Mouse (Mus musculus) midbrain, embryonic 16.5 days (tissue): ENCODE measurements around the gene Fam210b. TPM values are rescaled to one million over a fixed set of nuclear protein-coding genes. Genes with fewer than 3 reads are reported as not detected.

Experiments used
- ATAC-seq: fragments of 200-750 bp; cut with Nextera tagmentation; 2 replicates; pipeline ENCODE4 v1.8.0; 2017; ENCODE audit warnings: moderate TSS enrichment
- H3K27ac ChIP-seq: fragments of 300-500 bp; sonication (generic); 2 replicates; pipeline ENCODE4 v1.5.1; 2014; ENCODE audit warnings: mild to moderate bottlenecking, low read length, mixed read lengths
- H3K27me3 ChIP-seq: fragments of 300-500 bp; sonication (generic); 2 replicates; pipeline ENCODE4 v1.6.1; 2014; ENCODE audit warnings: low read depth, low read length, mixed read lengths; ENCODE audit not compliant: control insufficient read depth, insufficient read depth
- H3K36me3 ChIP-seq: fragments of 300-500 bp; sonication (generic); 2 replicates; pipeline ENCODE4 v1.6.1; 2014; ENCODE audit warnings: mild to moderate bottlenecking, low read length, moderate library complexity, mixed read lengths; ENCODE audit not compliant: control insufficient read depth, insufficient read depth
- H3K4me1 ChIP-seq: fragments of 300-500 bp; sonication (generic); 2 replicates; pipeline ENCODE4 v1.6.1; 2014; ENCODE audit warnings: mild to moderate bottlenecking, low read length, mixed read lengths; ENCODE audit not compliant: control insufficient read depth, insufficient read depth
- H3K4me2 ChIP-seq: fragments of 300-500 bp; sonication (generic); 2 replicates; pipeline ENCODE4 v1.6.1; 2014; ENCODE audit warnings: mild to moderate bottlenecking, low read length, mixed read lengths
- H3K4me3 ChIP-seq: fragments of 300-500 bp; sonication (generic); 2 replicates; pipeline ENCODE4 v1.5.1; 2014; ENCODE audit warnings: low read depth, mild to moderate bottlenecking, low read length, moderate library complexity, mixed read lengths
- H3K9ac ChIP-seq: fragments of 300-500 bp; sonication (generic); 2 replicates; pipeline ENCODE4 v1.6.1; 2014; ENCODE audit warnings: low read depth, low read length, mixed read lengths
- H3K9me3 ChIP-seq: fragments of 300-500 bp; sonication (generic); replicated peaks from 2 replicates; pipeline ENCODE4 v1.6.1; 2014; ENCODE audit warnings: mild to moderate bottlenecking, low read length, mixed read lengths; ENCODE audit not compliant: control insufficient read depth, poor library complexity, severe bottlenecking
- WGBS: fragments of 180-500 bp; shearing (Covaris S2); extraction: QIAGEN DNeasy Blood & Tissue Kit; methylation state at CpG from one replicate; pipeline ENCODE4 v1.1.7; 2014; 5-methylcytosine and 5-hydroxymethylcytosine counted together
- polyA plus RNA-seq: library from polyadenylated mRNA; unstranded; fragments of >200 nt; fragmentation: Nextera tagmentation; extraction: Ambion mirVana; gene quantifications from 2 replicates; pipeline ENCODE4 v1.2.1, GENCODE M21; 2015

Fam210b gene
- polyA plus RNA-seq, 1 experiment from 2014 or later = 24.0 TPM

- WGBS = 11% methylated on average over 31 of the region's 31 CpGs
- Histone ChIP-seq H3K9ac (peak overlapping the region; percentile 75), H3K36me3 (no peaks in the 10 kb centered on the region), H3K4me1 (peaks cover 3% of the 10 kb centered on the region; the same call in 1 of the 2 replicates), H3K27me3 (no peaks in the 10 kb centered on the region), H3K4me2 (peak overlapping the region; percentile 98), H3K9me3 (no peaks in the 10 kb centered on the region), H3K27ac (peak overlapping the region; percentile 53; the same call in 1 of the 2 replicates), H3K4me3 (peak overlapping the region; percentile 67)
- ATAC-seq = peak; percentile 12; the same call in 1 of the 2 replicates
Measured at GRCm38 (mm10) chr2:172346034-172346929, 917 bp downstream of the Fam210b start.

- Histone ChIP-seq H3K9me3 (no peaks in the 10 kb centered on the region), H3K36me3 (no peaks in the 10 kb centered on the region), H3K9ac (no peak overlapping the region), H3K4me2 (peak overlapping the region; percentile 98), H3K27ac (no peak overlapping the region), H3K4me1 (peaks cover 3% of the 10 kb centered on the region; the same call in 1 of the 2 replicates), H3K27me3 (no peaks in the 10 kb centered on the region), H3K4me3 (peak overlapping the region; percentile 67; the same call in 1 of the 2 replicates)
- no peak for ATAC-seq
- 73% methylated on average over 8 of the region's 8 CpGs for WGBS
Measured at GRCm38 (mm10) chr2:172346933-172347611, 1.7 kb downstream of the Fam210b start.

GRCm38 (mm10) chr2:172348297-172348950 lies 3.1 kb downstream of the Fam210b start:
- Histone ChIP-seq H3K4me2 (no peak overlapping the region), H3K27ac (no peak overlapping the region), H3K9me3 (no peaks in the 10 kb centered on the region), H3K9ac (no peak overlapping the region), H3K36me3 (no peaks in the 10 kb centered on the region), H3K27me3 (no peaks in the 10 kb centered on the region), H3K4me1 (peaks cover 6% of the 10 kb centered on the region; the same call in 1 of the 2 replicates), H3K4me3 (no peak overlapping the region)
- WGBS = 50% methylated on average over 3 of the region's 3 CpGs
- no peak for ATAC-seq

DNA sequence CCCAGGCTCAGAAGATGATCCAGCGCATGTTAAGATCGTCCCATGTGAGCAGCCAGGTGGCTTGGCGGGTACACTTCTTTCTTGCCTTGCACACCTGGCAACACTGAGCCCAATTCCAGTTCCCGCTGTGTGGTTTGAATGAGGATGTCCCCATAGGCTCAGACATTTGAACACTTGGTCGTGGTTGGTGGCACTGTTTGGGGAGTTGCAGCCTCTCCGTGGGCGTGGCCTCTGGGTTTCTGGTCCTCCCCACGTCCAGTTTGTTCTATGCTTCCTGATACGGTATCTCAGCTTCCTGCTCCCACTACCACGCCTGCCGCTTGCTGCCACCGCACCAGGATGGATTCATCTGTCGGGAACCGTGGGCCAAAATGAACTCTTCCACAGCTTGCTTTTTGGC lies 4.4 kb downstream of the Fam210b start:
- Histone ChIP-seq H3K27me3 (no peaks in the 10 kb centered on the region), H3K4me2 (no peak overlapping the region), H3K27ac (no peak overlapping the region), H3K4me1 (peaks cover 8% of the 10 kb centered on the region; the same call in 1 of the 2 replicates), H3K9ac (no peak overlapping the region), H3K9me3 (no peaks in the 10 kb centered on the region), H3K4me3 (no peak overlapping the region), H3K36me3 (no peaks in the 10 kb centered on the region)
- no peak for ATAC-seq
- WGBS = 78% methylated on average over 14 of the region's 14 CpGs

GRCm38 (mm10) chr2:172350773-172351172 lies 5.4 kb downstream of the Fam210b start:
- Histone ChIP-seq H3K9me3 (no peaks in the 10 kb centered on the region), H3K9ac (no peak overlapping the region), H3K4me2 (no peak overlapping the region), H3K4me1 (peaks cover 15% of the 10 kb centered on the region), H3K27me3 (no peaks in the 10 kb centered on the region), H3K27ac (no peak overlapping the region), H3K36me3 (no peaks in the 10 kb centered on the region), H3K4me3 (no peak overlapping the region)
- 86% methylated on average over 8 of the region's 8 CpGs for WGBS
- no peak for ATAC-seq

DNA sequence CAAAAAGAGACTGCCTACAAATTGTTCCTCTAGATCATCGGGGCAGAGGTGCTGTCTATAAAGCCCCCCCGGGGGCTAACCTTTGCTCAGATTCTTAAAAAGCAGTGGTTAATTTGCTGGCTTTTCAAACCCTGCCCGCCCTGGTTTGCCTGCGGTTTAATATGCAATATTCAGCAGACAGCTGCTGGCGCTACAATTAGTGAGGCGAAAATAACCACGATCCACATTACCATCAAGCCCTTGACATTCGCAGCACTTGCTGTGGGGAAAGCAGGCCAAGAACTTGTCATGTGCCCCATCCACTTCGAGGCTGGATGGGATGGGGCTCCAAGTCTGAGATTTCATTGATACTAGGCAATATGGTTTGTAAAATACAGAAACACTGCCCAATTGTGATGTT lies 7.9 kb downstream of the Fam210b start:
- 40% methylated on average over 9 of the region's 9 CpGs for WGBS
- Histone ChIP-seq H3K9me3 (no peaks in the 10 kb centered on the region), H3K36me3 (0 out of 2 replicates have a peak, but pooled peaks cover 4% of the 10 kb centered on the region), H3K27ac (0 out of 2 replicates have a peak overlapping the region, but pooled peaks have one; percentile 18), H3K4me2 (no peak overlapping the region), H3K27me3 (no peaks in the 10 kb centered on the region), H3K9ac (no peak overlapping the region), H3K4me1 (peaks cover 12% of the 10 kb centered on the region), H3K4me3 (no peak overlapping the region)
- ATAC-seq = no peak

DNA sequence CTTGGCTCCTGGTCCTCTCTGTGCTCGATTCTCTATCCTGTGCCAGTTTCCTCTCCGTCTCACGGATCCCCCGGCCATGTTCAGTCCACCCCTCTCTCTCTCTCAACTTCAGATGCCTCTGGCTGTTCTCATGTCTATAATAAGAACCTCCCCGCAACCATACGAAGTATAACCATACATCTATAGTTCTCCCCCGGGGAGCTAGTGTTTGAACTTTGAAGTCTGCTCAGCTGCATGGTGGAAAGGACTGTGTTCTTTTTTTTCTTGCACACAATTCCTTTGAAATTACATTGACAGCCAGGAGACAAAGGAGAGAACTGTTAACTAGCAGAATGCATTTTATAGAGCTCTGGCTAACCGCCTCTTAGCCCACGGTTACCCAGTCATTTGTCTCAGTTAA lies 9.4 kb downstream of the Fam210b start:
- H3K4me1 ChIP-seq = peaks cover 12% of the 10 kb centered on the region
- H3K4me2 ChIP-seq = no peak overlapping the region
- peak; percentile 30; the same call in 1 of the 2 replicates for ATAC-seq
- no peaks in the 10 kb centered on the region for H3K27me3 ChIP-seq
- H3K27ac ChIP-seq = peak overlapping the region; percentile 71
- H3K9me3 ChIP-seq = no peaks in the 10 kb centered on the region
- no peak overlapping the region for H3K9ac ChIP-seq
- H3K4me3 ChIP-seq = no peak overlapping the region
- 48% methylated on average over 9 of the region's 9 CpGs for WGBS
- 0 out of 2 replicates have a peak, but pooled peaks cover 4% of the 10 kb centered on the region for H3K36me3 ChIP-seq

GRCm38 (mm10) chr2:172355833-172356232 lies 10.5 kb downstream of the Fam210b start:
- no peak for ATAC-seq
- peaks cover 12% of the 10 kb centered on the region for H3K4me1 ChIP-seq
- no peak overlapping the region for H3K9ac ChIP-seq
- no peaks in the 10 kb centered on the region for H3K27me3 ChIP-seq
- H3K4me3 ChIP-seq = no peak overlapping the region
- H3K36me3 ChIP-seq = 0 out of 2 replicates have a peak, but pooled peaks cover 4% of the 10 kb centered on the region
- H3K4me2 ChIP-seq = no peak overlapping the region
- no peaks in the 10 kb centered on the region for H3K9me3 ChIP-seq
- WGBS = 83% methylated on average over 5 of the region's 5 CpGs
- no peak overlapping the region; the same call in 1 of the 2 replicates for H3K27ac ChIP-seq
